Mouse (Mus musculus) forebrain, embryonic 11.5 days (tissue): ENCODE measurements around the gene Fem1b. TPM values are rescaled to one million over a fixed set of nuclear protein-coding genes. Genes with fewer than 3 reads are reported as not detected.
"Not testable (repeated sequence)": the region's sequence is repeated elsewhere in the genome, so short reads cannot be mapped to it uniquely, and the experiment has no call there.

Experiments
- ATAC-seq: fragments of 200-750 bp; cut with Nextera tagmentation; replicated peaks from 2 replicates; pipeline ENCODE4 v1.8.0; 2017; ENCODE audit warnings: moderate TSS enrichment; ENCODE audit not compliant: low FRiP score
- DNase-seq: peaks from one replicate; pipeline ENCODE4 v3.0.0-alpha.2; 2017; ENCODE audit warnings: low spot score
- H3K27ac ChIP-seq: fragments of 300-500 bp; sonication (generic); 2 replicates; pipeline ENCODE4 v1.5.1; 2014; ENCODE audit warnings: low read depth, low read length
- H3K27me3 ChIP-seq: fragments of 300-500 bp; sonication (generic); 2 replicates; pipeline ENCODE4 v1.6.1; 2014; ENCODE audit warnings: mild to moderate bottlenecking, low read length, mixed read lengths; ENCODE audit not compliant: control insufficient read depth, insufficient read depth
- H3K36me3 ChIP-seq: fragments of 300-500 bp; sonication (generic); 2 replicates; pipeline ENCODE4 v1.6.1; 2014; ENCODE audit warnings: mild to moderate bottlenecking, low read length, moderate library complexity, mixed read lengths; ENCODE audit not compliant: control insufficient read depth, insufficient read depth
- H3K4me1 ChIP-seq: fragments of 300-500 bp; sonication (generic); replicated peaks from 2 replicates; pipeline ENCODE4 v1.6.1; 2014; ENCODE audit warnings: low read length, mixed read lengths; ENCODE audit not compliant: control insufficient read depth, insufficient read depth
- H3K4me2 ChIP-seq: fragments of 300-500 bp; sonication (generic); 2 replicates; pipeline ENCODE4 v1.6.1; 2014; ENCODE audit warnings: low read depth, mild to moderate bottlenecking, low read length, moderate library complexity, mixed read lengths; ENCODE audit not compliant: severe bottlenecking
- H3K4me3 ChIP-seq: fragments of 300-500 bp; sonication (generic); 2 replicates; pipeline ENCODE4 v1.5.1; 2014; ENCODE audit warnings: low read depth, low read length
- H3K9ac ChIP-seq: fragments of 300-500 bp; sonication (generic); 2 replicates; pipeline ENCODE4 v1.6.1; 2014; ENCODE audit warnings: low read length
- H3K9me3 ChIP-seq: fragments of 300-500 bp; sonication (generic); 2 replicates; pipeline ENCODE4 v1.6.1; 2016; ENCODE audit warnings: low read length, mixed read lengths; ENCODE audit not compliant: control insufficient read depth
- WGBS: fragments of 180-500 bp; shearing (Covaris S2); extraction: QIAGEN DNeasy Blood & Tissue Kit; methylation state at CpG from one replicate; pipeline ENCODE4 v1.1.7; 2014; 5-methylcytosine and 5-hydroxymethylcytosine counted together
- polyA plus RNA-seq: library from polyadenylated mRNA; unstranded; fragments of >200 nt; fragmentation: Nextera tagmentation; extraction: Ambion mirVana; gene quantifications from 2 replicates; pipeline ENCODE4 v1.2.1, GENCODE M21; 2014

Gene Fem1b
- polyA plus RNA-seq, 1 experiment from 2014 or later, result 58.3 TPM

- DNase-seq (no peak), ATAC-seq (peak; percentile 74)
- Histone ChIP-seq H3K9ac (peak overlapping the region; percentile 96), H3K4me3 (peak overlapping the region; percentile 98), H3K9me3 (no peaks in the 10 kb centered on the region), H3K4me2 (peak overlapping the region; percentile 77), H3K27ac (peak overlapping the region; percentile 96), H3K4me1 (peaks cover 8% of the 10 kb centered on the region), H3K27me3 (no peaks in the 10 kb centered on the region), H3K36me3 (no peaks in the 10 kb centered on the region)
- under 1% methylated on average over 56 of the region's 58 CpGs for WGBS
Observed at GRCm38 (mm10) chr9:62810543-62811515, 905 bp downstream of the Fem1b start.

GRCm38 (mm10) chr9:62810095-62810494 lies 1.6 kb downstream of the Fem1b start:
- Histone ChIP-seq H3K9ac (peak overlapping the region; percentile 96), H3K4me2 (peak overlapping the region; percentile 77), H3K4me1 (peaks cover 8% of the 10 kb centered on the region), H3K27me3 (no peaks in the 10 kb centered on the region), H3K36me3 (no peaks in the 10 kb centered on the region), H3K4me3 (peak overlapping the region; percentile 98), H3K27ac (no peak overlapping the region), H3K9me3 (no peaks in the 10 kb centered on the region)
- ATAC-seq (no peak), DNase-seq (no peak)
- WGBS, result 23% methylated on average over 8 of the region's 8 CpGs

GRCm38 (mm10) chr9:62799218-62799617 lies 12.5 kb downstream of the Fem1b start:
- not testable (repeated sequence) for H3K4me1 ChIP-seq, H3K9me3 ChIP-seq, ATAC-seq, H3K4me2 ChIP-seq, H3K4me3 ChIP-seq, H3K27me3 ChIP-seq, DNase-seq, H3K9ac ChIP-seq, H3K36me3 ChIP-seq, H3K27ac ChIP-seq
- WGBS, result 80% methylated on average over 2 of the region's 2 CpGs

- no peaks in the 10 kb centered on the region for H3K36me3 ChIP-seq
- no peaks in the 10 kb centered on the region for H3K4me1 ChIP-seq
- no peak overlapping the region for H3K9ac ChIP-seq
- no peak overlapping the region for H3K4me3 ChIP-seq
- ATAC-seq (no peak), DNase-seq (no peak)
- WGBS, result 92% methylated on average over 12 of the region's 12 CpGs
- no peaks in the 10 kb centered on the region for H3K9me3 ChIP-seq
- H3K27ac ChIP-seq, result no peak overlapping the region
- no peaks in the 10 kb centered on the region for H3K27me3 ChIP-seq
- H3K4me2 ChIP-seq, result no peak overlapping the region
Observed at GRCm38 (mm10) chr9:62789856-62790255, 21.9 kb downstream of the Fem1b start.

GRCm38 (mm10) chr9:62786721-62787120 lies 25.0 kb downstream of the Fem1b start:
- Histone ChIP-seq H3K4me1 (no peaks in the 10 kb centered on the region; the same call in 1 of the 2 replicates), H3K9ac (no peak overlapping the region), H3K27me3 (no peaks in the 10 kb centered on the region), H3K4me2 (no peak overlapping the region), H3K9me3 (no peaks in the 10 kb centered on the region), H3K4me3 (no peak overlapping the region), H3K36me3 (no peaks in the 10 kb centered on the region), H3K27ac (no peak overlapping the region)
- DNase-seq (no peak), ATAC-seq (no peak)
- 81% methylated on average over 5 of the region's 5 CpGs for WGBS

GRCm38 (mm10) chr9:62784233-62784632 lies 27.5 kb downstream of the Fem1b start:
- Histone ChIP-seq H3K9me3 (no peaks in the 10 kb centered on the region), H3K4me1 (no peaks in the 10 kb centered on the region; the same call in 1 of the 2 replicates), H3K27ac (no peak overlapping the region), H3K4me3 (no peak overlapping the region), H3K36me3 (no peaks in the 10 kb centered on the region), H3K4me2 (no peak overlapping the region), H3K9ac (no peak overlapping the region), H3K27me3 (no peaks in the 10 kb centered on the region)
- 89% methylated on average over 2 of the region's 2 CpGs for WGBS
- no peak for ATAC-seq
- DNase-seq, result no peak

GRCm38 (mm10) chr9:62782976-62783781 lies 28.6 kb downstream of the Fem1b start:
- ATAC-seq (no peak), DNase-seq (peak; percentile 77)
- Histone ChIP-seq H3K4me3 (no peak overlapping the region), H3K27ac (no peak overlapping the region), H3K4me2 (no peak overlapping the region), H3K36me3 (no peaks in the 10 kb centered on the region), H3K9ac (peak overlapping the region; percentile 27; the same call in 1 of the 2 replicates), H3K9me3 (no peaks in the 10 kb centered on the region), H3K27me3 (no peaks in the 10 kb centered on the region), H3K4me1 (no peaks in the 10 kb centered on the region; the same call in 1 of the 2 replicates)
- WGBS, result 36% methylated on average over 16 of the region's 16 CpGs

GRCm38 (mm10) chr9:62781965-62782364 lies 29.8 kb downstream of the Fem1b start:
- Histone ChIP-seq H3K36me3 (no peaks in the 10 kb centered on the region), H3K9me3 (no peaks in the 10 kb centered on the region), H3K27me3 (no peaks in the 10 kb centered on the region), H3K4me2 (no peak overlapping the region), H3K4me1 (no peaks in the 10 kb centered on the region; the same call in 1 of the 2 replicates), H3K9ac (no peak overlapping the region), H3K27ac (no peak overlapping the region), H3K4me3 (no peak overlapping the region)
- WGBS, result 69% methylated on average over 3 of the region's 3 CpGs
- ATAC-seq (no peak), DNase-seq (no peak)
